Mouse (Mus musculus) fat pad, adult 2 months (tissue): ENCODE data around the gene Drg2.

Experiments
- DNase-seq: peaks from one replicate; pipeline ENCODE4 v3.0.0-alpha.2; 2011; ENCODE audit warnings: low read depth, low spot score; ENCODE audit errors: extremely low read depth

Drg2 gene

GRCm38 (mm10) chr11:60465943-60466380 is 11.6 kb downstream of the Drg2 start:
- no peak for DNase-seq

GRCm38 (mm10) chr11:60469039-60469438 is 14.6 kb downstream of the Drg2 start, which contains the start of gene Myo15:
Gene Myo15 (plus strand): TSS chr11:60469339.
- DNase-seq: no peak

GRCm38 (mm10) chr11:60470743-60471142 is 16.4 kb downstream of the Drg2 start:
- DNase-seq: no peak

- no peak for DNase-seq
Observed at GRCm38 (mm10) chr11:60474534-60474933, 20.1 kb downstream of the Drg2 start.

GRCm38 (mm10) chr11:60475668-60476362 is 21.4 kb downstream of the Drg2 start:
- no peak for DNase-seq

- DNase-seq: no peak
Observed at GRCm38 (mm10) chr11:60478121-60478520, 23.7 kb downstream of the Drg2 start.

- DNase-seq: no peak
Observed at GRCm38 (mm10) chr11:60486267-60486666, 31.9 kb downstream of the Drg2 start.

GRCm38 (mm10) chr11:60492726-60493125 is 38.3 kb downstream of the Drg2 start:
- DNase-seq: no peak

- no peak for DNase-seq
Observed at GRCm38 (mm10) chr11:60495692-60496091, 41.3 kb downstream of the Drg2 start.

GRCm38 (mm10) chr11:60507281-60507680 is 52.9 kb downstream of the Drg2 start:
- no peak for DNase-seq

- no peak for DNase-seq
Observed at GRCm38 (mm10) chr11:60508950-60509349, 54.6 kb downstream of the Drg2 start.

- no peak for DNase-seq
Observed at GRCm38 (mm10) chr11:60509500-60509899, 55.1 kb downstream of the Drg2 start.

GRCm38 (mm10) chr11:60511893-60512292 is 57.5 kb downstream of the Drg2 start:
- no peak for DNase-seq

GRCm38 (mm10) chr11:60512520-60512919 is 58.1 kb downstream of the Drg2 start:
- no peak for DNase-seq

GRCm38 (mm10) chr11:60514941-60515340 is 60.5 kb downstream of the Drg2 start:
- DNase-seq: no peak

- no peak for DNase-seq
Observed at GRCm38 (mm10) chr11:60518305-60518704, 63.9 kb downstream of the Drg2 start.
